Mouse (Mus musculus): ENCODE results near the gene Psmg4.
A peak's percentile ranks its signal among the peaks of the same experiment; 100 is the strongest.

The Psmg4 gene

DNA sequence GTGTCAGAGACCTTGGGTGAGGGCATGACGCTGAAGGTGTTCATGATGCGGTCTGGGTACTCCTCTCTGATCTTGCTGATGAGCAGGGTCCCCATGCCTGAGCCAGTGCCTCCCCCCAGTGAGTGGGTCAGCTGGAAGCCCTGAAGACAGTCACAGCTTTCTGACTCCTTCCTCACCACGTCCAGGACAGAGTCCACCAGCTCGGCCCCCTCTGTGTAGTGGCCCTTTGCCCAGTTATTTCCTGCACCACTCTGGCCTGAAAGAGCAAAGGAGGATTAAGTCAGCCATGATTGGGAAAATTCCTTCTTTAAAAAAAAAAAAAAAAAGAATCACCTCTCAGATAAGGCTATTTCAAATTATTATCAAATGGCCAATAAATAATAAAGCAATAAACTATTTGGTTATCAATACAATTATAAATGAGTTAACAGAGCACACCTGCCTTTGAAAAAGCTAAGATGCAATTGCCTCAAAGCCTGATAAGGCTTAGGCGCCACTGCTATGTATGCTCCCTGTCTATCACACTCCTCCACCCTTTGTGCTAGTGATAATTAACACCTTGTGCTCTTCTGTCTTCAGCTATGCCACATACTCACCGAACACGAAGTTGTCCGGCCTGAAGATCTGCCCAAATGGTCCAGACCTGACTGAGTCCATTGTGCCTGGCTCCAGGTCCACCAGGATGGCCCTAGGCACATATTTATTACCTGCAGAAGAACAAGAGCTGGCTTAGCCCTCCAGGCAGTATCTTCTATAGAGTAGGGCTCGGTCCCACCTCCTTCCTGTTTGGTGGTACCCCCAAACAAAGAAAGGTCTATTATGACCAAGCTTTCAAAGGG lies 34.3 kb upstream of the Psmg4 start:
- Histone ChIP-seq H3K4me3 (replicated peaks; ENCODE audit: low read length) (peak overlapping the region; percentile 87), H3K4me1 (replicated peaks; ENCODE audit: low read depth, low read length) (peaks cover 61% of the 10 kb centered on the region), H3K27me3 (ENCODE audit: insufficient read depth, low read length) (no peaks in the 10 kb centered on the region), H3K9me3 (ENCODE audit: low read length) (peaks cover 11% of the 10 kb centered on the region), H3K36me3 (ENCODE audit: insufficient read depth, low read length) (peaks cover 52% of the 10 kb centered on the region)
- TF ChIP-seq CTCF (conservative IDR thresholded peaks at IDR 0.05; ENCODE audit: low read length) (no peak), POU5F1 (IDR thresholded peaks at IDR 0.05; ENCODE audit: borderline replicate concordance, low read length) (no peak), NANOG (IDR thresholded peaks at IDR 0.05; ENCODE audit: borderline replicate concordance, low read length) (no peak)

- peaks cover 73% of the 10 kb centered on the region for H3K4me1 ChIP-seq (replicated peaks; ENCODE audit: low read depth, low read length)
- TF ChIP-seq NANOG (IDR thresholded peaks at IDR 0.05; ENCODE audit: borderline replicate concordance, low read length) (no peak), POU5F1 (IDR thresholded peaks at IDR 0.05; ENCODE audit: borderline replicate concordance, low read length) (no peak), CTCF (conservative IDR thresholded peaks at IDR 0.05; ENCODE audit: low read length) (no peak)
- H3K27me3 ChIP-seq (ENCODE audit: insufficient read depth, low read length) = no peaks in the 10 kb centered on the region
- H3K4me3 ChIP-seq (replicated peaks; ENCODE audit: low read length) = peak overlapping the region; percentile 87
- H3K9me3 ChIP-seq (ENCODE audit: low read length) = no peaks in the 10 kb centered on the region
- H3K36me3 ChIP-seq (ENCODE audit: insufficient read depth, low read length) = peaks cover 41% of the 10 kb centered on the region
These were observed 33.1 kb upstream of the Psmg4 start for GRCm38 (mm10) chr13:34129485-34130225.

DNA sequence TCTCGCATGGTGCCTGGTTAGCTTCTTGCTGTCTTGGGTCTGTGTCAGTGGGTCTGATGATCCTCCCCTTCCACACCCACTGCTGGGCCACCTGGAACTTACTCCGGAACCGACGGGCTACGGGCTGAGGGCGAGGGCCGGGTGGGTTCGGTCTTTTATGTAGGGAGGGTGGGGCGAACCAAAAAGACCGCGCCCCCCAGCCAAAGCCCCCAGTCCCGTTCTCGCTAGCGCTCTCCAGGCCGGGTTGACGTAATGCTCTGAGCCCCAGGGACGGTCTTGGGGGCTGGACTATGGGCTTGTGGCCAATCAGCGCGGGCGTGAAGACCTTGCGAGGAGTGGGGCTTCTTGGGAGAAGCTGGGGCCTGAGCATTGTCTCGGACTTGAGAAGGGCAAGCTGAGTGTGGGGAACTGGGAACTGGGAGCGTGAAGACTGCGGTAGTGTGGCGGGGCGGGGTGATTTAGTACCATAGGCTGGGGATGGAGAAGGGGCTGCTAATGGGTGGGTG lies 32.5 kb upstream of the Psmg4 start, which contains the start of gene Tubb2b:
Gene Tubb2b (minus strand): TSS at position 241 of the 506 bp plus-strand sequence.
- peak within 1 kb of the TSS; percentile 87 for H3K4me3 ChIP-seq (replicated peaks; ENCODE audit: low read length)
- H3K9me3 ChIP-seq (ENCODE audit: low read length) = no peaks in the 10 kb centered on the region
- no peak for TF ChIP-seq NANOG (IDR thresholded peaks at IDR 0.05; ENCODE audit: borderline replicate concordance, low read length)
- peaks cover 34% of the 10 kb centered on the region for H3K36me3 ChIP-seq (ENCODE audit: insufficient read depth, low read length)
- peaks cover 74% of the 10 kb centered on the region for H3K4me1 ChIP-seq (replicated peaks; ENCODE audit: low read depth, low read length)
- no peaks in the 10 kb centered on the region for H3K27me3 ChIP-seq (ENCODE audit: insufficient read depth, low read length)

- Histone ChIP-seq H3K4me1 (replicated peaks; ENCODE audit: low read depth, low read length) (peaks cover 70% of the 10 kb centered on the region), H3K4me3 (replicated peaks; ENCODE audit: low read length) (peak overlapping the region; percentile 87), H3K27me3 (ENCODE audit: insufficient read depth, low read length) (no peaks in the 10 kb centered on the region), H3K9me3 (ENCODE audit: low read length) (no peaks in the 10 kb centered on the region), H3K36me3 (ENCODE audit: insufficient read depth, low read length) (peaks cover 27% of the 10 kb centered on the region)
- TF ChIP-seq NANOG (IDR thresholded peaks at IDR 0.05; ENCODE audit: borderline replicate concordance, low read length) = no peak; the same call in 1 of the 2 replicates
- no peak for TF ChIP-seq CTCF (conservative IDR thresholded peaks at IDR 0.05; ENCODE audit: low read length)
- no peak for TF ChIP-seq POU5F1 (IDR thresholded peaks at IDR 0.05; ENCODE audit: borderline replicate concordance, low read length)
These were observed 31.6 kb upstream of the Psmg4 start for GRCm38 (mm10) chr13:34131011-34131707.

DNA sequence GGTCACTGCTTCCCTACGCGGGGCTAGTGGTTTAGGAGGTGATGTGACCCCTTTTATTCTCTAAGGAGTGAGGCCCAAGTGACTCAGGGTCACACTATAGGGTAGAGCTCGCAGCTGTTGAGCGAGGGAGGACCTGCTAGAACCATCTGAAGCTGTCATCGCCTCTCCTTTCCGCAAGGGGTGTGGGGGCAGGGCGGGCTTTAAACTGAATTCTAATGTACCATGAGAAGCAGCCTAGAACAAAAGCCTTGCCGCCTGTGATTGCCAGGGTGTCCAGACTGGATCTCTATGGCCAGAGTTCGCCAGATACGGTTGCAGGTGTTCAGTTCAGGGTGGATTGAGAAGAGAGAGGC lies 31.1 kb upstream of the Psmg4 start:
- no peak for TF ChIP-seq POU5F1 (IDR thresholded peaks at IDR 0.05; ENCODE audit: borderline replicate concordance, low read length)
- 0 out of 2 replicates have a peak, but pooled peaks have one; percentile 13 for TF ChIP-seq NANOG (IDR thresholded peaks at IDR 0.05; ENCODE audit: borderline replicate concordance, low read length)
- peak; percentile 7; the same call in 1 of the 2 replicates for TF ChIP-seq CTCF (conservative IDR thresholded peaks at IDR 0.05; ENCODE audit: low read length)
- H3K27me3 ChIP-seq (ENCODE audit: insufficient read depth, low read length) = no peaks in the 10 kb centered on the region
- H3K9me3 ChIP-seq (ENCODE audit: low read length) = no peaks in the 10 kb centered on the region
- H3K4me1 ChIP-seq (replicated peaks; ENCODE audit: low read depth, low read length) = peaks cover 64% of the 10 kb centered on the region
- peaks cover 22% of the 10 kb centered on the region for H3K36me3 ChIP-seq (ENCODE audit: insufficient read depth, low read length)
- H3K4me3 ChIP-seq (replicated peaks; ENCODE audit: low read length) = peak overlapping the region; percentile 87

DNA sequence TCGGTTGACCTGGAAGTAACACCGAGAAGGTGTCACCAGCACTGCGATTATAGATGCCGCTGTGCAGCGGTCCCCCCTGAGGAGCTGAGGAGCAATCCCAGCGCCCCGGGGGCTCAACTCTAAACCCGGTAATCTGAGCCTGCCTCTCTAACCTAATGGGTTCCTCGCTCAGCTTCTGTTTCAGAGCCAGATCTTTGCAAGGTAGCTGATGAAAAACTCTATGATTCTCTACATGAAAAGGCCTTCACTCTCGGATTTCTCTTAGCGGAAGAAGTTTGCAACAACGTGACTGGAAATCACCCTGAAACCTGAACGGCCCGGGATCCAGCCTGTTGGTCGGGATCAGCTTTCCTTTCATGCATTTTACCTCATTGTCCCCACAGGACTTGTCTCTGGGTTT lies 30.5 kb upstream of the Psmg4 start:
- no peaks in the 10 kb centered on the region for H3K9me3 ChIP-seq (ENCODE audit: low read length)
- peaks cover 17% of the 10 kb centered on the region for H3K36me3 ChIP-seq (ENCODE audit: insufficient read depth, low read length)
- TF ChIP-seq POU5F1 (IDR thresholded peaks at IDR 0.05; ENCODE audit: borderline replicate concordance, low read length) = no peak
- no peak for TF ChIP-seq CTCF (conservative IDR thresholded peaks at IDR 0.05; ENCODE audit: low read length)
- no peak for TF ChIP-seq NANOG (IDR thresholded peaks at IDR 0.05; ENCODE audit: borderline replicate concordance, low read length)
- H3K4me3 ChIP-seq (replicated peaks; ENCODE audit: low read length) = peak overlapping the region; percentile 87
- H3K4me1 ChIP-seq (replicated peaks; ENCODE audit: low read depth, low read length) = peaks cover 61% of the 10 kb centered on the region
- no peaks in the 10 kb centered on the region for H3K27me3 ChIP-seq (ENCODE audit: insufficient read depth, low read length)

GRCm38 (mm10) chr13:34132875-34133274 lies 29.9 kb upstream of the Psmg4 start:
- no peaks in the 10 kb centered on the region for H3K27me3 ChIP-seq (ENCODE audit: insufficient read depth, low read length)
- peaks cover 61% of the 10 kb centered on the region for H3K4me1 ChIP-seq (replicated peaks; ENCODE audit: low read depth, low read length)
- peak overlapping the region; percentile 87; the same call in 1 of the 2 replicates for H3K4me3 ChIP-seq (replicated peaks; ENCODE audit: low read length)
- no peaks in the 10 kb centered on the region for H3K9me3 ChIP-seq (ENCODE audit: low read length)
- no peak for TF ChIP-seq POU5F1 (IDR thresholded peaks at IDR 0.05; ENCODE audit: borderline replicate concordance, low read length)
- no peak for TF ChIP-seq CTCF (conservative IDR thresholded peaks at IDR 0.05; ENCODE audit: low read length)
- TF ChIP-seq NANOG (IDR thresholded peaks at IDR 0.05; ENCODE audit: borderline replicate concordance, low read length) = no peak
- H3K36me3 ChIP-seq (ENCODE audit: insufficient read depth, low read length) = peaks cover 15% of the 10 kb centered on the region
